Mouse (Mus musculus) duodenum, adult 2 months (tissue): ENCODE measurements around the gene Serpina3b. TPM values are rescaled to one million over a fixed set of nuclear protein-coding genes. Genes with fewer than 3 reads are reported as not detected.

Experiments used
- polyA plus RNA-seq: library from polyadenylated mRNA; depleted of rRNA; stranded (reverse); fragments of >200 nt; gene quantifications from 2 replicates; pipeline ENCODE4 v1.2.3, GENCODE M21; 2012; ENCODE audit warnings: low replicate concordance; rRNA removed

Serpina3b gene
- not detected in 2 replicates for polyA plus RNA-seq

GRCm38 (mm10) chr12:104127696-104128095 lies at the start of gene Serpina3b:
Serpina3b (plus strand) TSS chr12:104127996.

GRCm38 (mm10) chr12:104100768-104101167 lies 27.0 kb upstream of the Serpina3b start, which contains the start of gene Serpina5:
Serpina5 (plus strand) TSS chr12:104101113.

GRCm38 (mm10) chr12:104112333-104112732 lies 15.5 kb upstream of the Serpina3b start, which contains the start of gene Serpina3a:
Serpina3a (plus strand) TSS chr12:104112724.

GRCm38 (mm10) chr12:104153656-104154055 lies 25.9 kb downstream of the Serpina3b start, which contains the start of gene Serpina3c:
Serpina3c (minus strand) TSS chr12:104153870.

Other genes starting within 250 kb of the Serpina3b start
- gene Serpina1c, start 223.1 kb upstream of the Serpina3b start, polyA plus RNA-seq, result 0.68 and 2.5 TPM in 2 replicates
- gene Serpina1e, start 169.0 kb upstream of the Serpina3b start, polyA plus RNA-seq, result 0.78 TPM in 1 of 2 replicates, not detected in the other
- gene Serpina11, start 138.0 kb upstream of the Serpina3b start, polyA plus RNA-seq, result 0.43 TPM in 1 of 2 replicates, not detected in the other
- 0.02 and 0.12 TPM in 2 replicates for gene Serpina9, start 114.2 kb upstream of the Serpina3b start, polyA plus RNA-seq
- gene Serpina12, start 83.6 kb upstream of the Serpina3b start, polyA plus RNA-seq, result not detected in 2 replicates
- not detected in 2 replicates for gene Serpina5, start 26.9 kb upstream of the Serpina3b start, polyA plus RNA-seq
- not detected in 2 replicates for gene Serpina3a, start 15.3 kb upstream of the Serpina3b start, polyA plus RNA-seq
- 0.04 and 0.46 TPM in 2 replicates for gene Serpina3c, start 25.9 kb downstream of the Serpina3b start, polyA plus RNA-seq
- gene Serpina3f, start 86.5 kb downstream of the Serpina3b start, polyA plus RNA-seq, result 0.77 and 1.1 TPM in 2 replicates
- 7.1 and 10.1 TPM in 2 replicates for gene Serpina3g, start 108.2 kb downstream of the Serpina3b start, polyA plus RNA-seq
- 0.06 and 0.13 TPM in 2 replicates for gene Serpina3i, start 135.1 kb downstream of the Serpina3b start, polyA plus RNA-seq
- not detected in 2 replicates for gene Serpina3j, start 186.6 kb downstream of the Serpina3b start, polyA plus RNA-seq
- gene Serpina3k, start 210.5 kb downstream of the Serpina3b start, polyA plus RNA-seq, result 0.25 TPM in 1 of 2 replicates, not detected in the other
- not detected in 2 replicates for gene Serpina3m, start 210.5 kb downstream of the Serpina3b start, polyA plus RNA-seq